Mouse (Mus musculus) spleen, adult 2 months (tissue): ENCODE results near the gene Ranbp2.

ENCODE experiments used
- CTCF ChIP-seq: fragments of 200-500 bp; IDR thresholded peaks from 2 replicates; pipeline ENCODE4 v1.5.1; 2011; ENCODE audit warnings: mild to moderate bottlenecking, inconsistent platforms; ENCODE audit not compliant: insufficient read depth, insufficient read length, insufficient replicate concordance; ENCODE audit errors: extremely low read depth
- POLR2A ChIP-seq: fragments of 200-500 bp; IDR thresholded peaks from 2 replicates; pipeline ENCODE4 v1.6.1; 2011; ENCODE audit warnings: low read depth, low read length, inconsistent platforms

GRCm38 (mm10) chr10:58478071-58478578 is 31.4 kb downstream of the Ranbp2 start:
- TF ChIP-seq CTCF (no peak), POLR2A (no peak)
